ENCODE assay signal across 14 mouse cellular contexts in the genomic region with DNA sequence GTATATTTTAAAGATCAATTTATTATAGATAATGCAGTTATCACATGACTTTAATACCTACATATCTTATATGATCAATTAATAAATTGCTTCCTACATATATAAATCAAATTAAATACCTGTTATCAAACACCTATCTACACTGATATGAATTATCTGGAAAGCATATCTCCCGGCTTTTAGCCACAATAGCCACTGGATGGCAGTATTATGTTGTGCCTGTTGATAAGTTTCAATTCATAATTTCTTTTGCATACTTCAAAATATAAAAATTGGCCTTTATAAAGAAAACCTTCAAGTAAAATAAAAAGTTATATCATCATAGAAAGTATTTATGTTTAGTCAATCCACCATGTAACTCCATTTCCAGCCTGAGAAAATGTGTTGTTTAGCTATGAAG.
DNase-seq lines count a peak whose midpoint lies in the region; ATAC-seq and TF ChIP-seq lines count a peak whose summit lies in the region.
"Had no signal": no experiment of that assay in that cellular context is flagged by ENCODE, and none has a peak within 500 bp of the region (broad histone marks: within the 10 kb centered on the region; RNA-seq: fewer than 3 reads in every experiment).

No protein-coding gene starts in this region.

- no peak overlapping the region for H3K27ac ChIP-seq in layer of hippocampus, adult 2 months
- H3K27ac ChIP-seq: heart, adult 2 months; limb, embryonic 13.5 days; lung, embryonic 15.5 days had no signal

- DNase-seq in embryo, embryonic 10.5 days (ENCODE audit: low spot score) = peak; percentile 2
- no peak for DNase-seq in embryo, embryonic 9.5 days (ENCODE audit: extremely low spot score)
- DNase-seq in layer of hippocampus, adult 2 months (ENCODE audit: low spot score in 2 of 2) = peak in 1 of 2 experiments; percentile 12
- DNase-seq in layer of hippocampus, postnatal 36 days = no peak
- DNase-seq in right cerebral cortex, adult 2 months (ENCODE audit: low spot score in 2 of 2) = peak; percentile 4 to 10
- DNase-seq in right cerebral cortex, postnatal 25 days = no peak
- peak; percentile 4 for DNase-seq in right cerebral cortex, postnatal 4 days
- DNase-seq: adrenal gland, postnatal 36 days; cerebellum, adult 11 months; heart, adult 2 months had no signal

- ATAC-seq in activated CD4-positive, CD25-positive, alpha-beta regulatory T cell, adult 4 months = no peak

- H3K4me3 ChIP-seq in layer of hippocampus, adult 2 months = no peak overlapping the region
- H3K4me3 ChIP-seq: heart, adult 2 months; limb, embryonic 13.5 days; lung, embryonic 15.5 days; megakaryocyte, embryonic 14.5 days had no signal

- TF ChIP-seq CTCF in layer of hippocampus, adult 2 months (conservative IDR thresholded peaks at IDR 0.05) = peak; percentile 80

Comparison
In these comparisons a context has a peak if more than half of its experiments do, and no peak if none do; other contexts are left out.
1. DNase-seq: peak in embryo, embryonic 10.5 days (single experiment), right cerebral cortex, adult 2 months (2 of 2) and right cerebral cortex, postnatal 4 days (single experiment); none in embryo, embryonic 9.5 days (single experiment), layer of hippocampus, postnatal 36 days (0 of 2) and right cerebral cortex, postnatal 25 days (single experiment).